Comparison of ENCODE assay signal across 24 mouse cellular contexts in the genomic region with DNA sequence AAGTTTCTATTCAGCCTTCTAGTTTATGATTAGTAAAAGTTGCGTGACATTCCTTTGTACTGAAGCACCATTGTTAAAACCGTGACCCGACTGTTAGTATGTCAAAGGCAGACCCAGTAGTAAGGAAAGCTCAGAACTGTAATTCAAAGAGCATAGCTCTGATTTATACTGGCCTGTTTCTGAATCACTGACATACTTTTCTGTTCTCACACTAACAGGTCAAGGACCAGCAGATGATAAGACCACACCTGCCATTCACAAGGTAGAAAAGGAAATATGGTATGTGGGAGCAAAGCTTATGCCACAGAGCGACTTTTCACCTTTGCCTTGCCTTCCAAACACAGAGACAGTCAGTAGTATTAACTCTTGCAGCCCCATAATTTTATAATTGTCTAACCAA.
"Had no signal": no experiment of that assay in that cellular context is flagged by ENCODE, and none has a peak within 500 bp of the region (broad histone marks: within the 10 kb centered on the region; RNA-seq: fewer than 3 reads in every experiment).

No protein-coding gene starts in this region.

- H3K27ac ChIP-seq: heart, embryonic 10.5 days; hindbrain, embryonic 10.5 days; hindbrain, embryonic 12.5 days; hindbrain, embryonic 14.5 days; limb, embryonic 10.5 days; limb, embryonic 12.5 days; liver, embryonic 13.5 days had no signal

- H3K9me3 ChIP-seq: heart, embryonic 10.5 days; heart, embryonic 12.5 days; hindbrain, embryonic 10.5 days; hindbrain, embryonic 12.5 days; limb, embryonic 10.5 days; limb, embryonic 12.5 days; liver, embryonic 13.5 days had no signal

- DNase-seq: gastrocnemius, postnatal 14 days; gastrocnemius, postnatal 36 days; heart, adult 18-20 months; heart, postnatal 10 days; heart, postnatal 4 days; kidney, adult 11 months; kidney, adult 8-10 months; kidney, postnatal 10 days; kidney, postnatal 25 days; kidney, postnatal 4 days; layer of hippocampus, adult 9-11 months; layer of hippocampus, postnatal 36 days; liver; liver, embryonic 13.5 days had no signal

- ATAC-seq: hindbrain, embryonic 16.5 days; inflammation-experienced regulatory T-cells, adult 6 months had no signal

- H3K4me1 ChIP-seq: heart, embryonic 10.5 days; limb, embryonic 10.5 days; liver, embryonic 13.5 days had no signal

- H3K9ac ChIP-seq: heart, embryonic 12.5 days; hindbrain, embryonic 12.5 days; hindbrain, embryonic 14.5 days; limb, embryonic 12.5 days; liver, embryonic 13.5 days had no signal

- H3K4me2 ChIP-seq: heart, embryonic 12.5 days; hindbrain, embryonic 12.5 days; hindbrain, embryonic 14.5 days; limb, embryonic 12.5 days; liver, embryonic 11.5 days; liver, embryonic 13.5 days had no signal

- H3K36me3 ChIP-seq: heart, embryonic 10.5 days; heart, embryonic 12.5 days; hindbrain, embryonic 10.5 days; hindbrain, embryonic 12.5 days; limb, embryonic 10.5 days; limb, embryonic 12.5 days; liver, embryonic 13.5 days had no signal

- H3K27me3 ChIP-seq: heart, embryonic 12.5 days; hindbrain, embryonic 12.5 days; limb, embryonic 12.5 days; liver, embryonic 13.5 days had no signal

- H3K4me3 ChIP-seq: heart, embryonic 10.5 days; heart, embryonic 12.5 days; hindbrain, embryonic 10.5 days; hindbrain, embryonic 12.5 days; limb, embryonic 10.5 days; limb, embryonic 12.5 days; liver, embryonic 13.5 days had no signal
